ENCODE assay signal across 7 mouse cellular contexts in genomic region chr3:60469170-60469805, GRCm38 (mm10). TPM values are rescaled to one million over a fixed set of nuclear protein-coding genes. Genes with fewer than 3 reads are reported as not detected.
DNase-seq lines count a peak whose midpoint lies in the region; ATAC-seq and TF ChIP-seq lines count a peak whose summit lies in the region.
"Not testable (repeated sequence)": the region's sequence is repeated elsewhere in the genome, so short reads cannot be mapped to it uniquely, and the experiment has no call there.

No protein-coding gene starts in this region.

- intact Hi-C loops in gastrocnemius, adult 2 months (cut with DNase I) = not testable (repeated sequence)

- not testable (repeated sequence) for H3K79me2 ChIP-seq in liver, adult 2 months (ENCODE audit: control insufficient read depth, insufficient read depth, low read length)

- peaks cover 24% of the 10 kb centered on the region for H3K4me1 ChIP-seq in G1E (ENCODE audit: insufficient read depth, low read depth, low read length)
- H3K4me1 ChIP-seq in heart, embryonic 15.5 days (replicated peaks); kidney, embryonic 15.5 days; liver, adult 2 months (ENCODE audit: control insufficient read depth, insufficient read depth, low read length); lung, embryonic 16.5 days (replicated peaks; ENCODE audit: control insufficient read depth, insufficient read depth, low read length): not testable (repeated sequence)

- H3K36me3 ChIP-seq in G1E (replicated peaks); heart, embryonic 15.5 days; kidney, embryonic 15.5 days; liver, adult 2 months (ENCODE audit: control insufficient read depth, insufficient read depth, low read length); lung, embryonic 16.5 days (ENCODE audit: control insufficient read depth, insufficient read depth, low read length): not testable (repeated sequence)

- H3K4me3 ChIP-seq in G1E (ENCODE audit: low read depth, low read length); gastrocnemius, adult 2 months; heart, embryonic 15.5 days; kidney, embryonic 15.5 days (replicated peaks); liver, adult 2 months (ENCODE audit: insufficient read depth, low read depth, low read length); lung, embryonic 16.5 days (ENCODE audit: low read length): not testable (repeated sequence)

- not testable (repeated sequence) for H3K27me3 ChIP-seq in G1E (ENCODE audit: insufficient read depth, low read length); heart, embryonic 15.5 days; kidney, embryonic 15.5 days; liver, adult 2 months (ENCODE audit: control insufficient read depth, insufficient read depth, low read length); lung, embryonic 16.5 days (ENCODE audit: control insufficient read depth, insufficient read depth, low read depth, low read length)

- not testable (repeated sequence) for H3K9ac ChIP-seq in heart, embryonic 15.5 days; kidney, embryonic 15.5 days; liver, adult 2 months (ENCODE audit: low read depth, low read length); lung, embryonic 16.5 days (ENCODE audit: low read length)

- not testable (repeated sequence) for H3K9me3 ChIP-seq in G1E (replicated peaks); heart, embryonic 15.5 days (replicated peaks); kidney, embryonic 15.5 days (replicated peaks); lung, embryonic 16.5 days (ENCODE audit: control insufficient read depth, low read length)

- TF ChIP-seq POLR2A in liver, adult 2 months (IDR thresholded peaks at IDR 0.05; ENCODE audit: extremely low read depth, insufficient read depth, low read length) = not testable (repeated sequence)

- DNase-seq in G1E (ENCODE audit: low spot score) = not testable (repeated sequence)
- DNase-seq in gastrocnemius, adult 2 months = peak; percentile 21
- DNase-seq in liver, adult 2 months (ENCODE audit: extremely low read depth, low read depth, low spot score) = peak; percentile 14

- H3K4me2 ChIP-seq in heart, embryonic 15.5 days; kidney, embryonic 15.5 days; lung, embryonic 16.5 days (ENCODE audit: low read depth, low read length): not testable (repeated sequence)

- peak; percentile 31; the same call in 1 of the 2 replicates for ATAC-seq in G1E (ENCODE audit: extremely low read depth, insufficient number of reproducible peaks, low FRiP score, poor library complexity, severe bottlenecking)
- ATAC-seq in heart, embryonic 15.5 days (replicated peaks; ENCODE audit: insufficient number of reproducible peaks, insufficient read depth, low FRiP score, low read depth) = 0 out of 2 replicates have a peak, but pooled peaks have one; percentile 35
- 0 out of 2 replicates have a peak, but pooled peaks have one; percentile 22 for ATAC-seq in kidney, embryonic 15.5 days (replicated peaks; ENCODE audit: low FRiP score)
- peak; percentile 76 for ATAC-seq in lung, embryonic 16.5 days (ENCODE audit: low read depth)
- peak; percentile 88 for ATAC-seq in monocyte, adult 5-6 weeks (replicated peaks; ENCODE audit: insufficient number of reproducible peaks, low FRiP score, low TSS enrichment, poor library complexity, severe bottlenecking)

- TF ChIP-seq CTCF in G1E (IDR thresholded peaks at IDR 0.05; ENCODE audit: low read depth, low read length); gastrocnemius, adult 2 months (IDR thresholded peaks at IDR 0.05); liver, adult 2 months (IDR thresholded peaks at IDR 0.05; ENCODE audit: low read depth, low read length): not testable (repeated sequence)

- H3K27ac ChIP-seq in gastrocnemius, adult 2 months = peak overlapping the region; percentile 58
- H3K27ac ChIP-seq in heart, embryonic 15.5 days = 0 out of 2 replicates have a peak overlapping the region, but pooled peaks have one; percentile 31
- H3K27ac ChIP-seq in kidney, embryonic 15.5 days; lung, embryonic 16.5 days (ENCODE audit: low read length): not testable (repeated sequence)
- 0 out of 2 replicates have a peak overlapping the region, but pooled peaks have one; percentile 24 for H3K27ac ChIP-seq in liver, adult 2 months (replicated peaks; ENCODE audit: insufficient read depth, low read depth, low read length)

- 51% methylated on average over 2 of the region's 3 CpGs for WGBS in heart, embryonic 15.5 days
- WGBS in kidney, embryonic 15.5 days = 76% methylated on average over 2 of the region's 3 CpGs
- 60% methylated on average over 1 of the region's 3 CpGs for WGBS in liver, adult 2 months
- WGBS in lung, embryonic 16.5 days = 52% methylated on average over 2 of the region's 3 CpGs

RNA-seq across cellular contexts. Expression of gene Mbnl1, which starts 3.3 kb away (rescaled TPM):
- total RNA-seq in G1E (2014; fragmentation: Nextera tagmentation) (879 and 928 TPM in 2 replicates), G1E (2017) (680 and 689 TPM in 2 replicates)
- polyA plus RNA-seq in G1E (2012) = 115 and 131 TPM in 2 replicates
- total RNA-seq in gastrocnemius, adult 2 months (2021) = 100 to 1,000 TPM; 495 to 592 TPM
- polyA plus RNA-seq in heart, embryonic 15.5 days (2015; fragmentation: Nextera tagmentation; extraction: Ambion mirVana) = 72.9 and 82.7 TPM in 2 replicates
- 78.8 and 89.4 TPM in 2 replicates for polyA plus RNA-seq in kidney, embryonic 15.5 days (2015; fragmentation: Nextera tagmentation; extraction: Ambion mirVana)
- total RNA-seq in liver, adult 2 months (2014; rRNA removed) = 107 and 111 TPM in 2 replicates
- 22.6 and 27.3 TPM in 2 replicates for polyA plus RNA-seq in liver, adult 2 months (2012; rRNA removed)
- 180 and 188 TPM in 2 replicates for polyA plus RNA-seq in lung, embryonic 16.5 days (2015; fragmentation: Nextera tagmentation; extraction: Ambion mirVana)
- total RNA-seq in monocyte, adult 5-6 weeks (2017) = 804 to 1,126 TPM (median 952 TPM) in 3 replicates

Comparison
In these comparisons a context has a peak if more than half of its experiments do, and no peak if none do; other contexts are left out.
1. ATAC-seq: peak in every context shown above with its lines; median percentile 88 in monocyte, adult 5-6 weeks; 76 in lung, embryonic 16.5 days; 35 in heart, embryonic 15.5 days; 31 in G1E; 22 in kidney, embryonic 15.5 days.